Mouse (Mus musculus) left cerebral cortex, adult 9 months (tissue): Measurements from ENCODE around the gene Mtmr4.

ENCODE experiments used
- DNase-seq, 2 experiments: peaks; one replicate each; pipeline ENCODE4 v3.0.0; 2022; ENCODE audit warnings: low spot score in 2 of 2

Mtmr4 gene

DNA sequence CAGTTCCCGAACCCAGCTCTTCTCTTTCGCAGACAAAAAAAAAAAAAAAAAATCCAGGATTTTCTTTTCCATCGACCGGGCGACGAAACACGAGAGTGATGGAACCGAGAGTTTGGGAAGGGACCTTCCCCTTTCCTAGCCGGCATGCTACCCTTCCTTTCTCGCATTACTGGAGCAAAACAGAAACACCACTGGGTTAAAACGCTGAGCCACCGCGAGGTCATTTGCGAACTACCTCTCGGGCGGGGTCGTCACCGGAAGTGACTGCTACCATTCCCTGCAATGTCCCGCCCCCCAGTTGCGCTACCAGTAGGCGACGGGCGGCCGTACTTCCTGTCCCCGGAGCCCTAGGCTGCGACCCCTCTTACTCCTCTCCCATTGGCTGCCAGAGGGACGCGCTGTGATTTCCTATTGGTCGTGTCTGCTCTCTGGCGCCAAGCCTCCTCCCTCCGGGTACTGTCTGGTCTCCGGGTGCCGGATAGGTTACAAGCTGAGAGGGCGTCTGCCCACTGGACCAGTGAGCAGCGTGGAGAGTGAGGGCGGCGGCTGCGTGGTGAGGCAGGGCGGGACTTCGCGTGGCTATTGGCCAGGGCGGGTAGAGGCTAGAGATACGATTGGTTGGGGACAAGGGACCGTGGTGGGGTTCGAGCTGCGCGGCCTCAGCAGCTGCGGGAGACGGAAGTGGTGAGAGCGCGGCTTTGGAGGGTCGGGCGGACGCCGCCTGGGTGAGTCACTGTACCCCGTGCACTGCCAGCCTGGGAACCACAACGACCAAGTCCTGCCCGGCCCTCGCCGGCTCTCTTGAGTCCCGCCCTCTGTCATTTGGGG, at the start of gene Mtmr4:
Mtmr4 (plus strand) TSS at position 637 of the 828 bp plus-strand sequence.
- peak; percentile 100 for DNase-seq

DNA sequence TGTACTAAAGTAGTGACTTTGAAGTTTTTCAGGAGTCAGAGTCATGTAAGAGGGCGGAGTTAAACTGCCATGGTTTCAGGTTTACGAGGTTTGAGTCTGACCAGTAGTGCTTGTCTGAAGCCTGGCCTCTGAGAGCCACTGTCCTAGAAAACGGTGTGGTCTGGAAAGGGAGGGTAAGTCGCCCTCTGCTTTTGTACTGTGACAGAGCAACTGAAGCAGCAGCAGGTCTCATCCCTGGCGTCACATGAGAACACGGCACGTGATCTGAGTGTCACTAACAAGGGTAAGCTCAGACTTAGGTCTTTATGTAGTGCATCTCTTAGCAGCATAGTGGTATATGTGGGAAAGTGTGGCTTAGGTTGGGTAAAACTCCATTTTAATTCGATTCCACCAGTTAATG, 49.7 kb upstream of the Mtmr4 start:
- no peak for DNase-seq

DNA sequence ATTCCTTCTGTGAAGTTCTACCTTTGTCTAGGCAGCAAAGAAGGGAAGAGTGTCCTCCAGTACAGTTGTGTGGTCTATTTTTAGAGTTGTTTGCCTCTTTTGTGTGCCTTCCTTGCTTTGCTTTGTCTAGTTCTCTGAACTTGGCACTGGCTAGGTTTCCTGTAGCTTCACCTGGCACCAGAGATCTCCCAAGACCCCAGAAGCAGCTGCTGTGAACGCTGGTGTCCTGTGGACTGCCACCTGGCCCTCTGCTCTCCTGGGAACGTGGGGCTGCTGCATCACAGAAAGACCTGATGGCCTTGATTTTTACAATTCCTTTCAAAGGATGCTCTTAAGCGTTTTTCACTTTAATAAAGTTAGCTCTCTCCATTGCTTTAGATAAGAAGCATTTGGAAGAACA, 49.1 kb upstream of the Mtmr4 start:
- no peak for DNase-seq

DNA sequence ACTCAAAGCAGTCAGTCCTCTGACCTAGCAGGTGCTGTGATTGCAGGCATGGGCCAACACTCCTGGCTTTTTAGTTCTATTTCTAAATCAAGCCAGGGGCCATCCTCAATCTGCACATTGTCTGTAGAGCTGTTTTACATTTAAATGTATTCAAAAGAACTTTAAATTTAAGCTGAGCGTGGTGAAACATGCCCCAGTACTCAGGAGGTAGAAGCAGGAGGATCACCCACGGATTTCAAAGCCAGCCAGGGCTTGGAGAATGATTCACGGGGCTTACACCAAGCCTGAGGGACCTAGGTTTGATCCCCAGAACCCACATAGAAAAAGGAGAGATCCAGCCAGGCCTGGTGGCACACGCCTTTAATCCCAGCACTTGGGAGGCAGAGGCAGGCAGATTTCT, 38.6 kb upstream of the Mtmr4 start:
- DNase-seq, result no peak

DNA sequence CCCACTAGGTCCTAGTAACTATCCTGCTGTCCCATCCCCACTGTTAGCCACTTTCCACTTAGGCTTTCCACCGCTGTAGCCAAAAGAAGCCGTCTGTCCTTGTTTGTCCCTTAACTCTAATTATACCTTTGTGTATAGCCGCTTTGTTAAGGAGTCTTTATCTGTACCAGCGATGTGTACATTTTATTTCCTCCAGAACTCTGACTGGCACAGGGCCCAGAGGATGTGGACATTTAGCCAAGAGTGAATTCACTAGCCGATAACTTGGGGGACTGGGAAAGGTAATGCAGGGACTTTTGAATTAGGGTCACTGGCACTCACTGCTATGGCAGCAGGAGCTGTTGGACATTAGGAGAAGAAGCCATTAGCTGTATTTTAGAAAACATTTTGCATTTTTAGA, 37.6 kb upstream of the Mtmr4 start:
- no peak for DNase-seq

DNA sequence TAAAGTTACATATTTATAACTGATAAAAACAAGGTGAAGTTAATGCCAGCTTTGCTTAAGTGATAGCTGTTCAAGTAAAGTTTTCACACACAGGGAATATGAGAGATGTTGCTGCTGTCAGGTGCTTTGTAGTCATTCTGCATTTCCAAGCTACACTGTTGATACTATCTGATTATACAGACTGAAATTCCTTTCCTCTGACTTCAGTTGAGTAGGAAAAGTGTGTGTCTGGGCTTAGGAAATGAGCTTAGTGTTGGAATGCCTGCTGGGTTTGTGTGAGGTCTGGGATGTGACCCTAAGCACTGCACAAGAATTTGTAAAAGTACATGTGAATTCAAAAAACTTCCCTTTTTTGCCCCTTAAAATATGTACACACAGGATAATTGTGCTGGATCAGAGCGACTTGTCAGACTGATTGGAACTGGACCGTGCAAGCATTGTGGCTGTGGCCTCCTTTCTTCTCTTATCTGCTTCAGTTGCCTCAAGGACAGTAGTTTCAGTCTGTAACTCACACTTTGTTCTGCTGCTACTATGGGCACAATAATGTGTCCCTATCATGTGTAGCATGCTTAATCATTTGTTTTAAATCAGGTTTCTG, 36.8 kb upstream of the Mtmr4 start:
- DNase-seq, result no peak

DNA sequence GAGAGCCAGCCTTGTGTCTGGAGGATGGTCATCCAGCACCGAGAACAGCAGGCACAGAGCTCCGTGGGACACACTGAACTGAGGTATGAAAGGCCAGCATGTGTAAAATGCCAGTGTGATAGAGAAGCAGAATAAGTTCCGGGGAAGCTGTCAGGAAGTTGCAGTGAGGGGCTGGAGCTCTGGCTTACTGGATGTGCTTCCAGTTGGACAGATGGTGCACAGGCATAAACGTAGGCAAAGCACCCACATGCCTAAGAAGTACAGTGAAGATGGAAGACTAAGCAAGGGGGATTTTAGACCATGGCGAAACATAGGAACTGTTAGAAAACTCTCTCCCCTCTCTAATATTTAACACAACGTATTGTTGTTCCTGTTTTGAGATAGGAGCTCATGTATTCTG, 30.8 kb upstream of the Mtmr4 start:
- no peak for DNase-seq

DNA sequence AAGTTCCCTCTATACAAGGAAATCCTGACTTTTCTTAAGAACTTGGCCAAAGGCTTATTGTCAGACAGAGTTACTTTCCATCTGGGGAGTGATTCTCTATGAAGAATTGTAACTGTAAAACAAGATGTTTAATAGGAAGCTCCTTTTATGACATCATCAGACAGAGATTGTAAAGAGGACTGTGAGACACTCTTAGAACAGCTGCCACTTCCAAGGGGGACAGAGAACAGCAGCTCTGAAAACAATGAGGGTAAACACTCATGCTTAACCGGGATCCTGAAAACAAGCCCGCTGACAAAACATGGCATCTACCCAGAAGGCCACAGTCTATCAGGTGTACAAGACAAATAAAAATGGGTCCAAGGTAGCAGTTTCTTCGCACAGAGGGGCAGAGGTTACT, 25.5 kb upstream of the Mtmr4 start, which contains the start of gene Gm11492:
Gm11492 (plus strand) TSS at position 153 of the 400 bp plus-strand sequence.
- no peak for DNase-seq

DNA sequence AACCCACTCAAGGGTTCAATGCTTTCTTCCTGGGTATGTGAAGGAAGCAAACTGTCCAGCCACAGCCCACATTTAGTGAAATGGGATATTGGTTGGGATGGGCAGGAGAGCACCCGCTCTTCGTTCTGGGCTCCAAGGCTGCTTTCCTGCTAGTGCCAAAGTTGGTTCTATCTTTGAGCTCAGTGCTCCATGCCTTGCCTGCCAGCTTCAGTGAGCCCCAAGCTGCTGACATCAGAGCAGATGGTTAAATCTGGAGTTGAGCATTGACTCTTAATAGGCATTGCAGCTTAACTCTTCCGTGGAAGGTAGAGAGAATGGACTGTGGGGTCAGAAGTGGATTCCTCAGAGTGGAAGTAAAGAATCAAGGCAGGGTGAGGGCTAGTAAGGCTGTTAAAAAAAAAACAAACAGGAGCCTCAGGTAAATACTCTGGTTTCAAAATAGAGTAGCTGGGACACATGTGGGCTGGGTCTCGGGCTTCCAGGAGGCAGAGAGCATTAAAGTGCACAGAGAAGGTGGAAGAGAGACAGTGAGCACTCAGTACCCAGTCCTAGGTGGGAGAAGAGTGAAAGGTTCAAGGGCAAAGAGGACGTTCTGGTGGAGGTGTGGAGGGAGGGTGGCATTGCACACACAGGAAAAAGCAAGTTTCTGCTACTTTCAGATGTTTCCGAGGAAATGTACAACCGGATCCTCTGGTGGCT, 23.6 kb upstream of the Mtmr4 start, which contains the start of gene Sept4:
Sept4 (plus strand) TSS at position 649 of the 699 bp plus-strand sequence.
- DNase-seq, result peak in 1 of 2 experiments; percentile 4

DNA sequence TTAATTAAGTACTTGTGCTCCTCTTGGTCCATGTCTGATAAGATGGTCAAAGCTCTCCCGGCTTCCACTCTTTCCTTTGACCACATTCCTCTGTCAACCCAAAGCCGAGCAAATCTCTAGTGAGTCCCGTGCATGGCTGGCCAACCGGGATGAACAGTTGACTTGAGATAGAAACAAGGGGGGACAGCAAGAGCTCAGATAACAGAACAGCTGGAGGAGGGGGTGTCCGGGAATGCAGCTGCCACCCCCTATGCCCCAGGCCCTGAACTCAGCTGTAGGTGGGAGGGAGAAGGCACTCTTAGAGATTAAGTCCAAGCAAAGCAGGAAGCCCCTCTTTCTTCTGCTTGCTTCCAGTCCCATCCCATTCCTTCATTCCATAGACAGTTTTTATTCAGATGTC, 21.2 kb upstream of the Mtmr4 start:
- no peak for DNase-seq

DNA sequence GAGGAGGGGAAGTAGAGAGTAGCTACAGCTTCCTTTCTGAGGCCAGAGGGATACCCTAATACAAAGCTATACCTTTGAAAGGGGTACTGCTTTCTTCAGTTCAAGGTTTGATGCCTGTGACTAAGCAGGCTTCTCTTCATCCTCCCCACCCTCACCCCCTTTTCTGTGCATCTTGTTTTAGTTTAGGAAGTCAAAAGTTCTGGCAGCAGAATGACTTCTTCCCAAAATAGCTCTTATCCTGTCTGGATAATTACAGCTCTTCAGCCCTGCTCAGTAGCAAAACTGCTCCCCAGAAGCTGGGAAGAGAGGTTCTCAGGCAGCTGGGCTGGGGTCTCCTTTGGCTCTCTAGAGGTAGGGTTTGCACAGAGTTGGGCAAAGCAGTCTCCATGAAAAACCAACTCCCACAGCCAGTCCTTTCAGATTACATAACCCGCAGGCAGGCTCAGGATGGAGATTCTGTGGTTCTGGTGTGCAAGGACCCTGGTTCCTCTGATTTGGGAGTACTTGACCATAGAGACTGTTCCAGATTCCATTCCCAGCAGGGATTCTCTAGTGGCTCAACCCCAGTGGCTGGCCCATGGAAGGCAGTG, 20.5 kb upstream of the Mtmr4 start:
- DNase-seq, result peak in 1 of 2 experiments; percentile 17

DNA sequence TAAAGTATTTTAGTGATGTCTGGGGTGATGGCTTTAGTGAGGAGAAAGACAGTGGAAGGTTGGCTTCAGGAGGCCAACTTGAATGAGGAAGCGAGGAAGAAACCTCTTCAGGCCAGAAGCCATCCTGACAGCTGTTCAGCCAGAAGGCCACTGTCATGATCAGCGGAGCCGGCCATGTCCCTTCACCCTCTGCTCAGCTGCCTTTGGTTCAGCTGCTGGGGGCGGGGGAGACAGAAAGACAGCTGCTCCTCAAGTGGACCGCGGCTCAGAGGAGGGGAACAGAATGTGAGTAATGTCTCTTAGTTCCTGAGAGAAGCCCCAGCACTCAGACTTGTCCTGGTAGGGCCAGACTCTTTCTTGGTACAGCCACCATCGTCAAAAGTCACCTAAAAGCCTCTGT, 18.2 kb upstream of the Mtmr4 start:
- no peak for DNase-seq

DNA sequence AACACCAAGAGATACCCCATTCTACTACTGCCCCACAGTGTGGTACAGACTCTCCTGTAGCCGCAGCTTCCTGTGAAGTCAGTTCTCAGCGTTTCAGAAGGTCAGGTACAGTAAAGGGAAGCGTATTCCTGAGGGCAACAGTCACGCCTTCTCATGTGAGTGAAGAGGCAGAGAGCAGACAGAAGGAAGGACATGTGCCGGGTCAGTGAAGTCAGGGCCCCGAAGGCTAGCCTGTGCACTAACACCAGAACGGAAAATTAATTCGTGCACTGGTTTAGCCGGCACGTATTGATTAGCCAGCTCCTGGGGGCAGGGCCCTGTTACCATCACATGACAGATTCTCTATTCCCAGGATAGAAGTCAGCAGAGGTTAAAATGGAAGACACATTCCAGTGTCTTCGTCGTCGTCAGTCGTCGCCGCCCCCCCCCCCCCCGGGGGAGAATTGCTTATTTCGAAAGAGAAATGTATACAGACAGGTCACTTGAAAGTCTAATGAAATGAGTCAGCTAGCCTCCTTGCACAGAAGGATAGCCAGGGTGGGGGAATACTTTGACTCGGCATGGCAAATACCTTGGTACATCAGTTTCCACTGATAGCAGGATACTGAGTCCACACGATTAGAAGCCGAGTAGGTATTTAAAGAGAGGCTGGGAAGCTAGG, 17.3 kb upstream of the Mtmr4 start:
- no peak for DNase-seq

DNA sequence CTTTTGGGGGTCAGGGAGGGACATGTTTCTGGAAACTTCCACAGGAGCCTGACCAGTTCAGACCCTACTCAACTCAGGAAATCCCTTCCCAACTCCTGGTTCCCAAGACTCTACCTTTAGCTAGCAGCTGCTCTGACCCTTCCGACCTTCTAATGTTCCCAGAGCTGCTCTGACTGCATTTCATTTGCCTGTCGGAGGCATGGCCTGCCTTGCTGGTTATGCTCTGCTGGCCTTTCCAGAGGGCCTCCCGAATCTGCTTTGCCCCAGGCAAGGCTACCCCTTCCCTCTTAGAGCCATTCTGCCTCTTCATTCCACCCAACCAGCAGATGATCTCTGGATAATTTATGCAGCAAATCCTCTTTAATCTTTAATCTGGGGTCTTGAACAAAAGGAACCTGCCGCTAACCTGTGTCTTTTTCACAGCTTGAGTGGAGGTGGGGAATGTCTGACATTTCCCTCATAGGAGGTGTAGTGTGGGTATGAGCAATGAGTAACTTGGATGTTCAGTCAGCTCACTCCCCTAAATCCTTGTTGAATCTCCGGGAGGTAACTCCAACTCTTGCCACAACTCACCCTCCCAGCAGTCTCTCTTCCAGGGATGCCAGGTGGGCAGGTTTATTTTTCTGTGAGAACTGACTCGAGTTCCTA, 14.2 kb upstream of the Mtmr4 start:
- peak in 1 of 2 experiments; percentile 29 for DNase-seq

DNA sequence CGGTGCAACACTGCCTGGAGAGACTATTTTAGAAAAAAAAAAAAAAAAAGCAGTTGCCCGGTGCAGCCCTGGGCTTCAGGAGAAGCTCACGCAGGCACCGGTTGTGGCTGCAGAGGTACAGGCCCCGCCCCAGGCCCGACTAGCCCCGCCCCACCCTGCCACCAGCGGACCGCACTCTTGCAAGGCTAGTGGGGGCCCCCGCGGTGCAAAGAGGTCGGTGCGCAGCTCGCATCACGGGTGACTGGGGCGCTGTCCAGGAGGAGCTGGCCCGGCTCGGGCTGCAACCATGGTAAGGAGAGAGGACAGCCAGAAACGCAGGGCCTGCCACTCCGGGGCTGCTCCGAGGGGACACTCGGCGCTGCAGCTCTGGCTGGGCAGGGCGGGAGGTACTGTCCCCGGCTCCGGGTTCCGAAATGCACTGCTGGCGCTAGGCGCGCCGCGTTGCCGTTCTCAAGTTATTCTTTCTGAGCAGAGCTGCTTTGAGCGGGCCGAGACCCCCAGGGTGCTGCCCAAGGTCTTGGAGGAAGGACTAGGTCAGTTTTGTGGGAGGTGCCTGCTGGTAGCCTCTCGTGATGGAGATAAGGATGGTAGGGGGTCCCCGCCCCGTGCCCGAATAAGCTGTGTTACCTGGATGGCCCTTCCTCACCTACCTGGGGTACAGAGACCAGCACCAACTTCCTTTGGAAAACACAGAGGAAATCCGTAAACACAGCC, 13.6 kb upstream of the Mtmr4 start:
- DNase-seq, result peak in 1 of 2 experiments; percentile 70

DNA sequence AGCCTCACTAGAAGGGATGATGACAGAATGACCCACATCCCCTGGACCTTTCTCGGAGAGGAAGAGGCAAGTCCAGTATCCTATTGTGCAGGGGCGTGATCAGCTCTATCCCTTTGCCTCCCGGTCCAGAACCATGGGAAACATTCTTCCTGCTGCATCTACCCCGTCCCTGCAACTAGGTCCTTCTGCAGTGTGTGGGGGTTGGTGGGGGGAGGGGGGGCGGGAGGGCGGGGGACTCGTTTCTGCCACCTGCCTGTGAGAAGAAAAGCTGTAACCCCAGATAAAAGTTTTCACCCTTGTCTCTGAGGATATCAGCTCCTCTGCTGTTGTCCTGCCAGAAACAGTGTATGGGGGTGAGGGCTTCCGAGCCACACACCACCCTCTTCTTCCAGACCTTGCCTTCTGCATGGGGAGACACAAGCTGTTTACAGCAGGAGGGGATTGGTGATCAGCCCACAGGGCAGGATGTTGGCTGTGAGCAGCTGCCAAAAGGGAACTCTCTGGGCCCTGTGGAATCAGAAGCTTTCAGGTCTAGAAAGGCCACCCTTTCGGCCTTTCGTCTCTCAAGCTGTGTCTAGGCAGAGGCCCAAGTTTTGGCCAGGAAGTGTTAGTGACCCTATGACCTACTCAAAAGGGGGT, 12.9 kb upstream of the Mtmr4 start:
- DNase-seq, result peak in 1 of 2 experiments; percentile 44

DNA sequence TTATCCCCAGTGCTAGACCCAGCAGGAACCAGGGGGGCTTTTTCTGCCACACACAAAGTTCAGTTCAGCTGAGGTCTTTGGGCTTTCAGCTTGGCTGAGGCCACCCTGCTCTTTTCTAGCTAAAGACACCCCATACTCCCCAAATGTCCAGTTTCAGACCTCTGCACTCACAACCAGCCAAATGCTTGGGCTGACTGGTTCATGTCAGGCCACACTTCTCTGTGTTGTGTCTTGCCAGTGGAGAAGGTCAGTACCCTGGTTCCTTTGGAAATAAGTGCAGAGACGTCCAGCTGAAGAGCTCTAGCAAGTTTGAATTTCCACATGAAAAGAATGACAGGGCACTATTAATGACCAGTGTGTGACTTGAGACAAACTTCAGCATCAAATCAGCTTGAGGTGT, 12.2 kb upstream of the Mtmr4 start:
- no peak for DNase-seq

DNA sequence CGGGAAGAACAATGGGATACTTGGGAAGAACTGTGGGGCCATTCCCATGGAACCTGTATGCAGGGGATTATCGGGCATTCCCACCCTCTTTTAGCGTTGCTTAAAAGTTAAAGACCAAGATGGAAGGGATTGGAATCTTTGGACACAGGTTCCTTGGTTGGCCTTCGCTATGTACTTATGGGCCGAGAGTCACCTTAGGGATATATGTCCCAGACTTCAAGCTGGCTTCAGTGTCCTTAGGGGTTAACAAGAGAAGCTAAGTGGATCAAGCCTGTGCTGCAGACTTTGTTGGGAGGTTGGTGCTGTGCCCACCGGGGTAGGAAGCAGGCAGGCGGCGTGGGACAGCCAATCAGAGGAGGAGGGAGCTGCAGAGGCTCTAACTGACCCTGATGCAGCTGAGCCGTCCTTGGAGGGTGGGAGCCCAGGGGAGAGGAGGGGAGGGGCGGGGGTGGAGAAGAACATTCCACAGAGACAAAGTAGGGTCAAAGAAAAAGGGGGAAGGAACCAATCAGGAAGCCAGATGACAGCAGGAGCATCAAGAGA, 11.3 kb upstream of the Mtmr4 start:
- DNase-seq, result peak in 1 of 2 experiments; percentile 8

DNA sequence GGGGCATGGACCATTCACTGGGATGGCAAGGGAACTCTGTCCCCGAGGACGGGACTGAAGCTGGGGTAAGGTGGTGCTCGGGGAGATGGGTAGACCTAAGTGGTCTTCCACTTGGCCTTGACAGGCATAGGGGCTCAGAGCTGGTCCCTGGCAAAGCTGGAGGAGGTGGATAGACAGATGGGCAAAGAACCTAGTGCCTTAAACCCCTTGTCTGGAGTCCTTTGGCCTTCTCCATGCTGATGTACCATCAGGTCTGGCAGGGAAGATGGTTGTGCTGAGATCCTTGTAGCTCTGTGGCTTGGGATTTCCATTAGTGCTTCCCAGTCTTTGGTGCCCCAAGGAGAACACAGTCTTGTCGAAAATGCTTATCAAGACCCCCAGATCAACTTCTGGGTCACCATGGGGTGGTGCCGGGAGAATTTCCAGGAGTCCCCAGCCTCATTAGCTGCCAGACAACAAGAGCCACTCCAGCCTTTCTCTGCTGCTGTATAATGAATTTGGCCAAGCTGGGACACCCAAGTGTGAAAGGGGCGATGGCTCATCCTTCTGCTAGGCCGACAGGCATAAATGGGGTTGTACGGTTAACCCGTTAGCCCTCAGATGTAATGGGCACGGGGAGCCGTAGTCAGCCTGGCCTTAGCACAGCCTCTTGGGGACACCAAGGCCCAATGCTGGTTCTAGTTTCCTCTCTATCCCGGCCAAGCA, 10.6 kb upstream of the Mtmr4 start:
- DNase-seq, result peak in 1 of 2 experiments; percentile 3
